Mouse (Mus musculus): ENCODE results near the gene Zfp512. TPM values are rescaled to one million over a fixed set of nuclear protein-coding genes. Genes with fewer than 3 reads are reported as not detected.

Gene Zfp512
- total RNA-seq, 2 experiments from 2014 or later: 11.0 to 20.6 TPM

GRCm38 (mm10) chr5:31528560-31528959 is 76.3 kb downstream of the Zfp512 start:
- no peak for ATAC-seq (ENCODE audit: poor library complexity, severe bottlenecking)

Other genes starting within 250 kb of the Zfp512 start
- 54.8 and 69.0 TPM in 2 replicates for gene Ppm1g, start 231.7 kb upstream of the Zfp512 start, total RNA-seq (2015)
- 107 and 121 TPM in 2 replicates for gene Ppm1g, start 231.7 kb upstream of the Zfp512 start, total RNA-seq (2017)
- gene Nrbp1, start 211.6 kb upstream of the Zfp512 start, total RNA-seq (2015): 57.2 and 64.1 TPM in 2 replicates
- gene Nrbp1, start 211.6 kb upstream of the Zfp512 start, total RNA-seq (2017): 112 and 114 TPM in 2 replicates
- gene Gm9970, start 211.2 kb upstream of the Zfp512 start, total RNA-seq (2015): not detected in 2 replicates
- not detected in 2 replicates for gene Gm9970, start 211.2 kb upstream of the Zfp512 start, total RNA-seq (2017)
- 5.1 and 5.4 TPM in 2 replicates for gene Krtcap3, start 200.7 kb upstream of the Zfp512 start, total RNA-seq (2015)
- 3.6 and 6.7 TPM in 2 replicates for gene Krtcap3, start 200.7 kb upstream of the Zfp512 start, total RNA-seq (2017)
- gene Ift172, start 161.3 kb upstream of the Zfp512 start, total RNA-seq (2015): 9.6 and 13.6 TPM in 2 replicates
- gene Ift172, start 161.3 kb upstream of the Zfp512 start, total RNA-seq (2017): 14.2 and 25.0 TPM in 2 replicates
- gene Fndc4, start 156.4 kb upstream of the Zfp512 start, total RNA-seq (2015): not detected in 2 replicates
- not detected in 2 replicates for gene Fndc4, start 156.4 kb upstream of the Zfp512 start, total RNA-seq (2017)
- gene Gckr, start 155.0 kb upstream of the Zfp512 start, total RNA-seq (2015): not detected in 2 replicates
- not detected in 2 replicates for gene Gckr, start 155.0 kb upstream of the Zfp512 start, total RNA-seq (2017)
- not detected in 2 replicates for gene 4930548H24Rik, start 33.3 kb downstream of the Zfp512 start, total RNA-seq (2015)
- 0.12 and 0.44 TPM in 2 replicates for gene 4930548H24Rik, start 33.3 kb downstream of the Zfp512 start, total RNA-seq (2017)
- gene Gpn1, start 42.3 kb downstream of the Zfp512 start, total RNA-seq (2015): 7.7 and 11.0 TPM in 2 replicates
- 9.6 and 14.9 TPM in 2 replicates for gene Gpn1, start 42.3 kb downstream of the Zfp512 start, total RNA-seq (2017)
- 41.3 and 50.5 TPM in 2 replicates for gene Slc4a1ap, start 74.6 kb downstream of the Zfp512 start, total RNA-seq (2015)
- gene Slc4a1ap, start 74.6 kb downstream of the Zfp512 start, total RNA-seq (2017): 44.2 and 54.6 TPM in 2 replicates
- 11.2 and 14.0 TPM in 2 replicates for gene Supt7l, start 75.4 kb downstream of the Zfp512 start, total RNA-seq (2015)
- gene Supt7l, start 75.4 kb downstream of the Zfp512 start, total RNA-seq (2017): 14.1 and 18.5 TPM in 2 replicates
- 754 and 797 TPM in 2 replicates for gene Mrpl33, start 144.5 kb downstream of the Zfp512 start, total RNA-seq (2015)
- 428 and 432 TPM in 2 replicates for gene Mrpl33, start 144.5 kb downstream of the Zfp512 start, total RNA-seq (2017)
- gene Rbks, start 245.2 kb downstream of the Zfp512 start, total RNA-seq (2015): 52.2 and 60.9 TPM in 2 replicates
- gene Rbks, start 245.2 kb downstream of the Zfp512 start, total RNA-seq (2017): 31.0 and 37.4 TPM in 2 replicates
- gene Babam2, start 245.3 kb downstream of the Zfp512 start, total RNA-seq (2015): 106 and 112 TPM in 2 replicates
- gene Babam2, start 245.3 kb downstream of the Zfp512 start, total RNA-seq (2017): 41.2 and 55.3 TPM in 2 replicates

All from megakaryocyte, adult 5-6 weeks (primary cell).